Mouse (Mus musculus): ENCODE results near the gene Jmjd7.

- TF ChIP-seq CTCF (IDR thresholded peaks at IDR 0.05; ENCODE audit: control insufficient read depth, insufficient read depth, low read length) (no peak), POLR2A (IDR thresholded peaks at IDR 0.05; ENCODE audit: borderline replicate concordance, control insufficient read depth, low read depth, low read length) (no peak)
These were observed 46.8 kb downstream of the Jmjd7 start for GRCm38 (mm10) chr2:120074096-120074495.
